Mouse (Mus musculus) testis, postnatal 14 days (tissue): ENCODE data around the gene Trim39.
"Not testable (repeated sequence)": the region's sequence is repeated elsewhere in the genome, so short reads cannot be mapped to it uniquely, and the experiment has no call there.

Experiments
- DNase-seq: peaks from one replicate; pipeline ENCODE4 v3.0.0; 2021; ENCODE audit warnings: low spot score

Gene Trim39

GRCm38 (mm10) chr17:36248886-36249285 is 23.2 kb downstream of the Trim39 start:
- DNase-seq: no peak

- no peak for DNase-seq
Measured at GRCm38 (mm10) chr17:36245741-36246140, 26.3 kb downstream of the Trim39 start.

GRCm38 (mm10) chr17:36244031-36244430 is 28.0 kb downstream of the Trim39 start:
- no peak for DNase-seq

- DNase-seq: no peak
Measured at GRCm38 (mm10) chr17:36240637-36241213, 31.3 kb downstream of the Trim39 start.

- no peak for DNase-seq
Measured at GRCm38 (mm10) chr17:36237321-36237921, 34.6 kb downstream of the Trim39 start.

- DNase-seq: not testable (repeated sequence)
Measured at GRCm38 (mm10) chr17:36235300-36235699, 36.7 kb downstream of the Trim39 start.

GRCm38 (mm10) chr17:36233572-36233971 is 38.5 kb downstream of the Trim39 start:
- no peak for DNase-seq

GRCm38 (mm10) chr17:36231318-36231717 is 40.7 kb downstream of the Trim39 start:
- DNase-seq: peak; percentile 43

- no peak for DNase-seq
Measured at GRCm38 (mm10) chr17:36229046-36229445, 43.0 kb downstream of the Trim39 start.

GRCm38 (mm10) chr17:36226921-36227320 is 45.1 kb downstream of the Trim39 start:
- DNase-seq: no peak

GRCm38 (mm10) chr17:36225231-36225824 is 46.7 kb downstream of the Trim39 start:
- no peak for DNase-seq

- DNase-seq: no peak
Measured at GRCm38 (mm10) chr17:36224451-36224850, 47.6 kb downstream of the Trim39 start.

- no peak for DNase-seq
Measured at GRCm38 (mm10) chr17:36218594-36219155, 53.4 kb downstream of the Trim39 start.

- DNase-seq: no peak
Measured at GRCm38 (mm10) chr17:36215586-36215985, 56.5 kb downstream of the Trim39 start.
